Mouse (Mus musculus) heart, adult 2 months (tissue): ENCODE measurements around the gene Npdc1.

Source experiments
- CTCF ChIP-seq: fragments of 200-600 bp; IDR thresholded peaks from 2 replicates; pipeline ENCODE4 v1.8.1; 2022; ENCODE audit warnings: antibody characterized with exemption, mild to moderate bottlenecking, moderate library complexity
- POLR2A ChIP-seq: fragments of 200-500 bp; IDR thresholded peaks from 2 replicates; pipeline ENCODE4 v1.6.1; 2011; ENCODE audit warnings: mild to moderate bottlenecking, low read depth, low read length, control low read depth; ENCODE audit not compliant: insufficient read depth

GRCm38 (mm10) chr2:25425481-25425880 is 26.3 kb downstream of the Npdc1 start:
- TF ChIP-seq POLR2A (no peak), CTCF (no peak)
